Mouse (Mus musculus) thymus, postnatal 36 days (tissue): Measurements from ENCODE around the gene Ppm1h.

Experiments used
- DNase-seq, 2 experiments: peaks; one replicate each; pipeline ENCODE4 v3.0.0; 2022; ENCODE audit warnings: mixed read lengths in 2 of 2

Gene Ppm1h

GRCm38 (mm10) chr10:122678541-122679436 is at the start of gene Ppm1h:
Ppm1h (plus strand) TSS chr10:122678762.
- peak; percentile 93 to 94 for DNase-seq

GRCm38 (mm10) chr10:122629003-122629402 is 49.6 kb upstream of the Ppm1h start:
- peak; percentile 35 for DNase-seq

GRCm38 (mm10) chr10:122639879-122640278 is 38.7 kb upstream of the Ppm1h start:
- no peak for DNase-seq

GRCm38 (mm10) chr10:122641263-122641795 is 37.2 kb upstream of the Ppm1h start:
- no peak for DNase-seq

GRCm38 (mm10) chr10:122642125-122642524 is 36.4 kb upstream of the Ppm1h start:
- DNase-seq = no peak

GRCm38 (mm10) chr10:122651932-122652331 is 26.6 kb upstream of the Ppm1h start:
- DNase-seq = peak; percentile 57 to 80

- DNase-seq = no peak
These were observed 26.0 kb upstream of the Ppm1h start for GRCm38 (mm10) chr10:122652578-122652977.

- no peak for DNase-seq
These were observed 12.9 kb upstream of the Ppm1h start for GRCm38 (mm10) chr10:122665652-122666051.

- DNase-seq = no peak
These were observed 7.3 kb upstream of the Ppm1h start for GRCm38 (mm10) chr10:122671253-122671652.

GRCm38 (mm10) chr10:122672044-122672443 is 6.5 kb upstream of the Ppm1h start:
- no peak for DNase-seq

- peak; percentile 56 to 64 for DNase-seq
These were observed 979 bp downstream of the Ppm1h start for GRCm38 (mm10) chr10:122679437-122680045.

GRCm38 (mm10) chr10:122680387-122681084 is 2.0 kb downstream of the Ppm1h start:
- peak; percentile 50 to 62 for DNase-seq

- DNase-seq = no peak
These were observed 2.5 kb downstream of the Ppm1h start for GRCm38 (mm10) chr10:122681085-122681408.

- DNase-seq = no peak
These were observed 5.3 kb downstream of the Ppm1h start for GRCm38 (mm10) chr10:122683819-122684330.

GRCm38 (mm10) chr10:122685297-122685696 is 6.7 kb downstream of the Ppm1h start:
- DNase-seq = no peak

GRCm38 (mm10) chr10:122685836-122686531 is 7.4 kb downstream of the Ppm1h start:
- DNase-seq = no peak

GRCm38 (mm10) chr10:122690698-122691097 is 12.1 kb downstream of the Ppm1h start:
- no peak for DNase-seq

GRCm38 (mm10) chr10:122693158-122693777 is 14.7 kb downstream of the Ppm1h start:
- no peak for DNase-seq

GRCm38 (mm10) chr10:122693911-122694618 is 15.5 kb downstream of the Ppm1h start:
- no peak for DNase-seq

- no peak for DNase-seq
These were observed 17.8 kb downstream of the Ppm1h start for GRCm38 (mm10) chr10:122696335-122696734.

- DNase-seq = no peak
These were observed 19.8 kb downstream of the Ppm1h start for GRCm38 (mm10) chr10:122698347-122698746.
